Mouse (Mus musculus) ZHBTc4 (cell line): ENCODE measurements at regions not wholly inside any gene's neighbourhood (a gene's known extent, or its start where the extent isn't known, plus 50 kb on each side); places are given as distances from the start of the nearest gene placed in this dataset.

Source experiments
- DNase-seq: peaks from one replicate; pipeline ENCODE4 v3.0.0-alpha.2; 2011; ENCODE audit warnings: low read depth, low spot score

DNA sequence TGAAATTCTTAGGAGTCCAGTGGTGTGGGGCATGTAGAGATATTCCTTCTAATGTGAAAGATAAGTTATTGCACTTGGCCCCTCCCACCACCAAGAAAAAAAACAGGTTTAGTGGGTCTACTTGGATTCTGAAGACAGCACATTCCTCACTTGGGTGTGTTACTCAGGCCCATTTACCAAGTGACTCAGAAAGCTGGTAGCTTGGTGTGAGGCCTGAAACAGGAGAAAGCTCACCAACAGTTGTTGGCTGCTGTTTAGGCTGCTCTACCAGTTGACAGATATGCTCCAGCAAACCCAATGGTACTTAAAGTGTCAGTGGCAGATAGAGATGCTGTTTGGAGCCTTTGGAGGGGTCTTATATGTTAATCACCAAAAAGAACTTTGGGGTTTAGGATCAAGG is 207.8 kb upstream of the Gm11042 start:
- DNase-seq: no peak

DNA sequence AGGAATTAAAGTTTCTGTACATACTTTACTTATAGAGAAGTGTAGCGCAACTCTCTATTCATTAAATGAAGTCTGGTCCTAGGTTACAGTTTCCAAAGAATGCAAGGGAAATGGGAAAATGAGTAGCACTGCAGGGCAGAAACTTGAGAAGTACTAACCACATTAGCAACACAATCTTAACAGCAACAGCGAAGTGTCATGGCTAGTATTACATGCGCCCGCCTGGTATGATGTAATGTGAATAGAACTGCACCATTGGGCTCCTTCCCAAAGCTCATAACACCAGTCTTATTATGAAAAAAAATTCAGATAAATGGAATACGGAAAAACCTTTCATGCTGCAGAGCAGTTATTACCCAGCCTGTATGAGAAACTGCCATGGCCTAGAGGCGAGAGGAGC is 201.8 kb upstream of the Gm11042 start:
- no peak for DNase-seq

DNA sequence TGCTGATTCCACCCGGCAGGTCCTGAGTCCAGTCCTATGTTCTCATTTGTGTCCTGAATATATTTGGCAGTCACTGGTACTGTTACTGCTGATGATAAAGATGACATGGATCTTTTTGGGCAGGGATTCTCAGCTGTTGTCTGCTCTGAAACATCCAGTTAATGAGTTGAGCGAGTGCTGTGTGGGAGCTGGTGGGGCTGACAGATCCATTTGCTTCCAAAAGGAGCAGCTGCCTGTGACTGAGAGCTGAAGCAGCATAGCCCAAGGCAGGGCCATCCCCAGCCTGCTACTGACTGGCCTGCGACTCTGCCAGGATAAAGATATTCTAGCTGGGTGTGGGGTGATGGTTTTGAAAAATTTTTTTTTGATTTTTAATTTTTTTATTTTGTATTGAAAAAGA is 200.3 kb upstream of the Gm11042 start:
- DNase-seq: no peak

DNA sequence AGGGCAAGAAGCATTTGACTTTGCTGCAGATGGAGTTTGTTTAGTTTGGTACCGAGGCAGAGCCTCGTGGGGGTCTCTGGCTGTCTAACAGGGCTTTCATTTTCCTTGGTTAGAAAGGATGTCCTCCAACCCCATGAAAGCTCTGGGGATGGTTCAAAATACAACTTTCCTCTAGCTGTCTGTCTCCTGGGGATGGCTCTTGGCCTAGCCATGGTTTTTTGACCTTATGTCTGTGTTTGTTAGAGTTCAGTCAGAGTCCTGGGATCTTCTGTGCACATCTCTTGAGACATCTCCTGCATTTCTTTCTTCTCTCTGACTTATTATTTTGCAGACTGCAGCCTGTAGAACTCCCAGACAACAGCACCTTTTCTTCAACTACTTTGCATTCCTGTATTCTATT is 186.6 kb upstream of the Gm11042 start:
- DNase-seq: no peak

DNA sequence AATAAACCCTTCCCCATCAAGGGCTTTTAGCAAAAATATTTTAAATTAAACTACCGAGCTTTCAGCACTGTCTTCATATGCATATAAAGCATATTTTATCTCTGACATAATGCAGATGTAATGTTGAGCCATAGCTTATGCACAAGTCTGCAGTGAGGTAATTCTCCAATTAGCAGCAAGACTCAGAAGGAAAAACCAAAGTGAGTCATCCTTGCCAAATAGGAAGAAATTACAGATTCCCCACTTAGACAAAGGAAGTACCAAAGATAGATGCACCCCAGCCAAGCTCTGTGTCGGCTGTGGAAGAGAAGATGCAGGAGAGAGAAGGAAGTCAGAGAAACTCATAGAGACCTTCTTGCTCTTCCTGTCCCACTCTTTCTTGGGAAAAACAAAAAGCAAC is 161.4 kb upstream of the Gm11042 start:
- DNase-seq: no peak

DNA sequence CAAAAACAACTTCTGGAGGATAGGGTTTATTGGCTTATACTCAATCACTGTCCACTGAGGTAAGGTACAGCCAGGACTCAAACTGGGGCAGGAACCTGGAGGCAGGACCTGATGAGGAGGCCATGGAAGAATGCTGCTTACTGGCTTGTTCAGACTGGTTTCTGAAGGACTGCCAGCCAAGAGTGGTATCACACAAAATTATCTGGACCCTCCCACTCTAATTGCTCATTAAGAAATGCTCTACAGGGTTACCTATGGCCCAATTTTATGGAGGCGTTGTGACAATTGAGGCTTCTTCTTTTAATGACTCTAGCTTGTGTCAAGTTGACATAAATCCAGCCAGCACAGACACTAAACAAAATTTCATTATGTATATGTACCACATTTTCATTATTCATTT is 158.5 kb upstream of the Gm11042 start:
- no peak for DNase-seq

DNA sequence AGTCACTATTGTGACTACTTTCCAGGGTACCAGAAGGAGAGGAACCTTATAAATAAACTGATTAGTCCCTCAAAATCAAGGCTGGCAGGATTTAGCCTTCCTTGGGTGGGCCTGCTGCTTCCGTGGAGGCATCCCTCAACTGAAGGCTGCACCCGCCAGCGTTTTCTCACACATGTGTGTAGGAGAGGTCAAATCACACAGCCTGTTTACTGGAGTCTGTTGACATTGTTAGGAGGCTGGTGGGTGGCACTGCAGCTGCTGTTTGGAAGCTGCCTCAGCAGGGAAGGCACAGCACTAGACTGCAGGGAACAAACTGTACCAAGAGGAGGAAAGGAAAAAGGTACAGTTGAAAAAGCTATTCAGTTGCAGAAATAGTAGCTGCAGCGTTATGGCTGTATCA is 142.3 kb upstream of the Gm11042 start:
- no peak for DNase-seq

DNA sequence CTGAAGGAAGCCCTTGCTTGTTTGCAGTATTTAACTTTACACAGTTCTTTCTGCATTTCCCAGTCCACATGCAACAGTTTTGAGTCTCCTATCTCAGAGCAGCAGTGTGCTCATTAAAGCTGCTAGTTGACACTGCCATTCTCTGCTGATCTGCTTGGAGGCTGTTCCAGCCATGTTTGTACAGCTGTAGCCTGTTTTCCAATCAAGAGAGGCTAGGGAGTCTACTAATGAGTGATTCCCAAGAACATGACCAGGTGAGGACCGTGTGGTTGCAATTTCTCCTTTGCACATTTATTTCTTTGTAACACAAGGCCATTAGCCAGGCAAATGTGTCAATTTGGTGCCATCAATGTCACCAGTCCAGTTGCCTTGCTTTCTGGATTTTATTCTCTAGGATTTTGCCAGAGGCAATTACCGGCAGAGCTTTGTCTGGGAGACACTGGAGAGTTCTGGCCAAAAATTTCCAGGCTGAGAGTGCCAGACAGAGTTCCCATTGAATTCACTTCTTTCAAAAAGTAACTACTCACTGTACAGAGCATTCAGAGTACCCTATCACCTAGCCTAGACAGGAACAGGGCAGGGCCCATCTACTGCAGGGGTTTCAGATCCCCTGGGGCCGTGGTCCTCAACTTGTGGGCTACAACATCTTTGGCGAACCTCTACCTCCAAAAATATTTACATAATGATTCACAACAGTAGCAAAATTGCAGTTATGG is 136.3 kb upstream of the Gm11042 start:
- DNase-seq: no peak

DNA sequence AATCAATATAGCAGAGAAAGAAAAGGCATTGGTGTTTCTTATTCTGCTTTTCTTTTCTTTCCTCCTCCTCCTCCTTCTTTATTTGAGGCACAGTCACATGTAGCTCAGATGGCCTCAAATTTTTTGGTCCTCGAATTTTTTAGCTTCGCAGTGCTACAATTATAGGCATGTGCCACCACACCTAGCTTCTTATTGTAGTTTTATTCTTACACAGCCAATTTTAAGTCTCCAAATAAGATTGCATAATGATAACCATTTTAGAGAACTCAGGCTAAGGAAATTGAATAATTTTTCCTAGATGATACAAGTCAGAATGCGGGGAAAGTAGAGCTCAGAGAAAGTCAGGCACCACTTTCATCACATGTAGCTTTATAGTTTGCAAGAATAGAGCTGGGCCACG is 132.1 kb upstream of the Gm11042 start:
- no peak for DNase-seq

DNA sequence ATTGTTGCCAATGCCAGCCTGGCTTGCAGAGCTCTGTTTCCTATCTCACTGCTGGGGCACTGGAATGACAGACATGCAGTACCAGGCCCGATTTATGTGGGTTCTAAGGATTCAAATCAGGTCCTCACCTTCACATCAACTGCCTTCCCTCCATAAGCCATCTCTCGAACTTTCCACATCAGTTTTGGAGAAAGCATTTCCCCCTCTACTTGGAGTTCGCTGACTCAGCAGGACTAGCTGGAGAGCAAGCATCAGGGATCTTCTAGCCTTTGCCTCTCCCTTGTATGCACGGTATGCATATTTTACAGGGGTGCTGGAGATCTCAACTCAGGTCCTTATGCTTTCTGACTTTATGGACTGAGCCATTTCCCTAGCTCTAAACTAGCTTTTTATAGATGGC is 118.7 kb upstream of the Gm11042 start:
- DNase-seq: no peak

DNA sequence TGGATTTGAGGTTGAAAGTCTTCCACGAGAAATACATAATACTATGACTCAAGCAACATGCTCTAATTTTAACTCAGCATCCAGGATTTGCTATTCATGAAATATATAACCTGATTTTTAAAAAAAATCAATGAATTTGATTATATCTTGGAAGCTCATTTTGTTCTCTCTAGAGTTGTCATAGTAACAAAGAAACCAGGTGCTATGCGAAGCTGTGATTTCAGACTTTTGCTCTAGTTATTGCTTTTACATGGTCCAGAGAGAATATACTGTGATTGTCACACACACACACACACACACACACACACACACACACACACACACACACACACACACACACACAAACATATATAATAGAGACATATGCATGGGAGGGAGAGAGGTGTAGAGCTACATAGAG is 98.5 kb upstream of the Gm11042 start:
- no peak for DNase-seq

DNA sequence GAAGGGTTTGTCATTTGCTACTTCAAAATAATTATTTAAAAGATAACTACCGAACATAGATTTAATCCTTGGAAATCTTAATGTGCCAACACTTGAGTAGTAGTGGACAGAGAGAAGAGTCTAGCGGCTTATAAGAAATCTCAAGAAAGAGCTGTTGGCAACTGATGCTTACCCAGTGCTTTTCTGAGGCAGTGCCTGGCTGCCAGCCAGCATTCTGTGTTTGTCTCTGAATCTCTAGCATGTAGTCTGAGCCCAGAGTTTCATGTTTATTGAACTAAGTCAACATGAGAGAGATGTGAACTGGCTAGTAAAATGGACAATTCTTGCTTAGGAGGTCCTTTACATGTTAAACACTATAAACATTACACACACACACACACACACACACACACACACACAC is 94.3 kb upstream of the Gm11042 start:
- DNase-seq: no peak

DNA sequence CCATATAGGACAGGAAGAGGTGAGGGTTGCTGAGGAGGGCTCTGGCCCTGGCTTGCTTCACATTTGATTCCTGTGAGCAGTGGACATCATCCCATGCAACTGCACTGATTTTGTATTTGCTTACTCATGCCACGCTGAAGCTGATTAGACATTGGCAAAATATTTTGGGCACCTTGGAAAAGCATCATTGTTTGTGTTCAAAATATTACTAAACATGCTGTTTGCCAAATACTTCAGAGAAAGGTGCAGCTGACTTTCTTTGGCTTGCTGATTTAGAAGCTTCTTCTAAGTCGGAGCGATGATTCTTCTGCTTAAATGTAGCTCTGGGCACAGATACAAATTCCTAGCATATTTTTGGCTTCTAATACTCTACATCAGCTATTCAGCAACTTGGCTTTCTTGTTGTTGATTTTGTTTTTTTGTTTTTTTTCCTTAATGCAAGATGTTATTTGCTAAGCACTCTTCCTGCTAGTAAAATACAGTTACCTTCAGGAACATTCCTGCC is 91.4 kb upstream of the Gm11042 start:
- no peak for DNase-seq

DNA sequence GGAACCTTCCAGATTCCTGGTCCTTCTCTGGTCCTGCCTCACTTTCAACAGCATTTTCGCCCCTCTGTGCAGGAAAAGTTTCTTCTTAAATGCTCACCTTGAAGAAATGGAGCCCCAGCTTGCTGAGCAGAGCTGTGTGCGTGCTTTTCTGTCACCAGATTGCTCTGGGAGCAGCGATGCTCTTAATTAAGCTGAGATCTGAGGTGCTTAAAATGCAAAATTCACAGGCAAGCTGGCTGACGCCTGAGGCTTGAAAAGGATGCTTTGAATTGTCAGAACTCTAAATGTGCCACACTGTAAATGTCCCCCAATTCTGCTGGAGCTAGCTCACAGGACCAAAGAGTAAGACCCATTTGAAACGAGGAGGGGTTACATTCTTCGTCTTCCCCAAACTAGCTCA is 73.6 kb upstream of the Gm11042 start:
- no peak for DNase-seq
